Mouse (Mus musculus) hematopoietic stem cell, adult 5-6 weeks (primary cell): ENCODE measurements at regions not wholly inside any gene's neighbourhood (a gene's known extent, or its start where the extent isn't known, plus 50 kb on each side); places are given as distances from the start of the nearest gene placed in this dataset.

Source experiments
- ATAC-seq, 2 experiments: fragments of 125-278 bp in 1 of 2; replicated peaks in 1 of 2; 2 replicates each; pipeline ENCODE4 v1.8.0; 2016 to 2017; ENCODE audit warnings: inconsistent platforms in 2 of 2, mild to moderate bottlenecking in 2 of 2, moderate number of reproducible peaks in 2 of 2, low read depth in 1 of 2, moderate TSS enrichment in 1 of 2; ENCODE audit not compliant: low FRiP score in 2 of 2, poor library complexity in 2 of 2, severe bottlenecking in 2 of 2, insufficient read depth in 1 of 2, low TSS enrichment in 1 of 2

DNA sequence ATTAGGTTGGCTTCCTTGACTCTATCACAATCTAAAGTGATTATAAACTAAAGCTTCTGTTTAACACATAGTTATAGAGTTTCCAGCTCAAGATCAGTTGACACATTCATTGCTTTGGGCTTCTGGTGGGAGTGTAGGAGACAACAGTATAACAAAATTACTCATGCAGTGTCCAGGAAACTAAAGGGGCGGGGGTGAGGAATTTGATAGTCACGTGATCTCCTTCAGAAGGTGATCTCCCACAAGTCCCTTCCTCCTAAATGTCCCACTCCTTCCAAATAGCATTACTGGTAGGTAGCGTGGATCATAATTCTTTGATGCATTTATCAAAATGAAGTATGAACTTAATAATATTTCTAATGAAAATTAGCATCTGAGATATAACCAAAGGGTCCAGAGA, 309.3 kb upstream of the Gm765 start:
- no peak for ATAC-seq

GRCm38 (mm10) chr6:98651315-98651714, 308.8 kb upstream of the Gm765 start:
- ATAC-seq: no peak

- ATAC-seq: no peak
Measured at GRCm38 (mm10) chr6:98640316-98640715, 297.8 kb upstream of the Gm765 start.

- no peak for ATAC-seq
Measured at GRCm38 (mm10) chr6:98635816-98636215, 293.3 kb upstream of the Gm765 start.

- ATAC-seq: no peak
Measured at GRCm38 (mm10) chr6:98632278-98633063, 289.9 kb upstream of the Gm765 start.

GRCm38 (mm10) chr6:98631269-98631668, 288.7 kb upstream of the Gm765 start:
- no peak for ATAC-seq

GRCm38 (mm10) chr6:98629646-98630045, 287.1 kb upstream of the Gm765 start:
- no peak for ATAC-seq

GRCm38 (mm10) chr6:98626435-98626834, 283.9 kb upstream of the Gm765 start:
- ATAC-seq: no peak

- ATAC-seq: no peak
Measured at GRCm38 (mm10) chr6:98620886-98621285, 278.3 kb upstream of the Gm765 start.

GRCm38 (mm10) chr6:98613030-98613429, 270.5 kb upstream of the Gm765 start:
- ATAC-seq: no peak

- ATAC-seq: peak in 1 of 2 experiments; percentile 5; a peak in 1 of 4 replicates
Measured at GRCm38 (mm10) chr6:98609133-98609532, 266.6 kb upstream of the Gm765 start.

DNA sequence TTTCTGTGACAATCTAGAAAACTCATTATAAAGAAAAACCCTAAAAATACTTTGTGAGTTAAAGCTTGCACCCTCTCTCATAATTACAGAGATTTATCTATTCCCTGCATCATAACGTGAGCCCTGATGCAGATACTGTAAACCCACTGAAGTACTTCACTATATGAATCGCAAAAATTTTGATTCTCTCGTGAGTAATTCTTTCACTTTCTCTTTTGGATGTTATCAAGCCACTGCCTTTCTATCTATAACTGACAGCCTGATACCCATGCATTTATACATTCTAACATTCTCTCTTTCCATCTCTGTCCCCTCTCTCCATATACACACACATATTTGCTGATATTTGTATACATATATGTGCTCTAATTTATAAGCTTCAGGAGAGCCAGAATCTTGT, 264.1 kb upstream of the Gm765 start:
- peak in 1 of 2 experiments; percentile 62; a peak in 2 of 4 replicates for ATAC-seq

DNA sequence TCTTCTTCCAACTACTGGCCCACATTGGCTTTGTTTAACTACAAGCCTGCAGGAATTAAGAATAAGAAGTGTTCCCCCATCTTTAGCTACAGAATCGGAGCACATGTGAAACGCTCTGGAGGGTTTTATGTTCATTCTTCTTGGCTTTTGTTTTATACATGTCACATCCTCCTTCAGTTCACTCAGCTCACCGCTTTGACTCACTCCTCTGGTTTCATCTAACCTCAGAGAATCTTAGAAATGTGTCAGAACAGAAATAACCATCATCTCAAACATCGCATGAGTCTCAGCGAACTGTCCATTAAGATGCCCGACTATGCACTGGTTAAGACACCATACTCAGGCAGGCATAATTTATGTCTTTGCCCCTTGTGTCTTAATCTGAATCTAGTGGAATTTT, 255.1 kb upstream of the Gm765 start:
- ATAC-seq: no peak

DNA sequence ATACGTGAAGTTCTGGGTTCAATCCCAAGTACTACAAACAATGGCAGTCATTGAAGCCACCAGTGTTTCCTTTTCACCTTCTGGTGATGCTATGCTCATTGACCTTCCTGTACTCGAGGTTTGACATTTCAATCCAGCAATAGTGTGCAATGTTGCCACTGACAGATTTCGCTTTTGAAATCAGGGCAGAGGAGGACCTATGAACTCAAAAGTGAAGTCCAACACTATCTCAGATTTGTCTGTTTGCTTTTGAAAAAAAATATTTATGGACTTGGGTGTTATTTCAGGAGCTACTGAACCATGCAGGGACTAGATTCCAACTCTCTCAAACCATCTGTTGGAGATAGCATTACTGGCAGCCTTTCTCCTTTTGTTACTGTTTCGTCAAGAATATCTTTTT, 248.4 kb upstream of the Gm765 start:
- ATAC-seq: no peak

DNA sequence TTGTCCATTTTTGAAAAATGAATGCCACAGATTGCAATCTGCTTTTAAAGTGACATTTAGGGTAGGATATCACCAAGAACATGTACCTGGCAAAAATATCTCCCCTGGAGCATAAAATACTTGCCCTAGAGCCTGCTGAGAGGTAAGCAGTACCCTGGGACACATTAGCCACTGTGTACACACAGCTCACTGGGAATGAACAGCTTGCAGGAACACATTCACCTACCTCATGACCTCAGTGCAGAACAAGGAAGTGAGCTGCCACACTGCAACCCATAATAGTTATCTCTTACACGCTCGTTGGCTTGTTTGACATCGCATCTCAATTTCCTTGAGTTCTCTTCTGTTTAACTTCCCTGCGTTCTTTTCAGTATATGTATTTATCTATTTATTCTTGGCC, 246.4 kb upstream of the Gm765 start:
- ATAC-seq: no peak

- no peak for ATAC-seq
Measured at GRCm38 (mm10) chr6:98584541-98584940, 242.0 kb upstream of the Gm765 start.

DNA sequence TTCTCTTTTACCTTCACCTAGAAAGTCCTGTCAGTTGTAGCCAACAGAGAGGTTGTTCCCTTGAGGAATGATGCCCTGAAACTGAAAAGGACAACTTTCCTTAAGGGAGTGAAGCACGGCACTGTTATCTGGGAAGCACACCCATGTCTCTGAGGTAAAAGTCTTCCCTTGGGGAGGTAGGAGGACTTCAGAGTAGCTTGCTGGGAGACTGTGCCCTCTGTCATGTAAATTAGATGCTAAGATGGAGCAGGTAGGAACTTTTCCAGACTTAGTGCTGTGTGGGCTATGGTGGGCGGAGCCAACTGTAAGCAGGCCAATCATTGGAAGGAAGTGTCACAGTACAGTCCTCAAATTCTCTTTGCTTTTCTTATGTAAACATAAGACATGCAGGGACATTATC, 240.3 kb upstream of the Gm765 start:
- ATAC-seq: no peak

- peak in 1 of 2 experiments; percentile 21; a peak in 1 of 4 replicates for ATAC-seq
Measured at GRCm38 (mm10) chr6:98575227-98575626, 232.7 kb upstream of the Gm765 start.

GRCm38 (mm10) chr6:98555702-98556101, 213.1 kb upstream of the Gm765 start:
- ATAC-seq: no peak
